Mouse (Mus musculus) sigmoid colon, adult 10 weeks (tissue): ENCODE measurements around the gene Grrp1. TPM values are rescaled to one million over a fixed set of nuclear protein-coding genes. Genes with fewer than 3 reads are reported as not detected.

Experiments used
- polyA plus RNA-seq: library from polyadenylated mRNA; stranded (reverse); fragments of 350-450 nt; fragmentation: Illumina TruSeq; extraction: RNeasy Lipid Tissue Mini Kit (QIAGEN cat#74804); gene quantifications from one replicate; pipeline ENCODE4 v1.2.3, GENCODE M21; 2014; ENCODE audit warnings: low read depth, low replicate concordance

Gene Grrp1
- not detected for polyA plus RNA-seq

DNA sequence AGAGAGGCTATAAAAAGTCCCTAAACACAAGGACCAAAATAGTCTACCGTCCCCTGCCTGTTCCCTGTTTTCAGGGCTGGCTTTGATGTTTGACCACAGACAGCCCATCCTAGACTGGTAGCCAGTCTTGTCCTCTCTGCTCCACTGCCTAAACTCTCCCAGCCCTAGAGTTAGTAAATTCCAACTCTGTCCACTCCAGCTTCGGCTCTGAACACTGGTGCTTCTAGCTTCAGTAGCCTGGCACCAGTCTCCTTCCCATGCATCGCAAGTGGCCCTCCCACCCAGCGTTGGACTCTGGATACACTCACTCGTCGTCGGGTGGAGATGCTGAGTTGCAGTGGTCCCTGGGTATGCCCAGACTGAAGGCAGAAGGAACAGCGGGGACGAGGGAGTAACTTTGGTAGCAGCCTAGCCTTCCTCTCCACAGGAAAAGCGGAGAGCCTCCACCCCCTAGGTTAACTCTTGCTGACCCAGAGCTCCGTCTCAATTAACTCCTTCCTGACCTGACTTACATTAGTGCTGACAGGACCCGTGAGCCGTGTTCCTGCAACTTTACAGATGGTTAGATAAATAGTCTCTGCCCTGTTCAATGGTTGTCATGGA lies at the start of gene Grrp1:
Grrp1 (minus strand) TSS at position 385 of the 603 bp plus-strand sequence.

DNA sequence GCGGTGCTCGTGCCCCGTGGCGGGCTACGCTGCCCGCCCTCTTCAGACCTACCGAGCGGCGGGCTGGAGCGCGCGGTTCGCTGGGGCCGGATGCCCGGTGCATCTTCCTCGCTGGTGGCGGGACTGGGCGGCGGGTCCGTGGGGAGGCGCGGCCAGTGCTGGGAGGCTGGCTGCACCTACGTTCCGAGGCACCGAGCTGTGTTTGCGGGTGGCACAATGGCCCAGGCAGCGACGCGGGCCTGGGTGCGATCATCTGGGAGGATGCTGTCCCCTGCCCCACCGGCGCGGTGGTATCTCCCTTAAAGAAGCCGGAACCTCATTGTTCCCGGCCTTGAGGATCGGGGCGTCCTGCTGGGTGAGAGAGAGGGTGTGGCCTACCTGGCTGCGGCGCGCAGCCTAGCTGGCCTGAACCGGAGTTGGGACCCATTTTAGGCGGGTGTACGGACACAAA lies 33.7 kb upstream of the Grrp1 start, which contains the start of gene Pdik1l:
Pdik1l (minus strand) TSS at position 321 of the 451 bp plus-strand sequence.

GRCm38 (mm10) chr4:134246719-134247258 lies 7.1 kb downstream of the Grrp1 start, which contains the start of gene Gm30191:
TSS of gene Gm30191 (plus strand) at chr4:134246935.

DNA sequence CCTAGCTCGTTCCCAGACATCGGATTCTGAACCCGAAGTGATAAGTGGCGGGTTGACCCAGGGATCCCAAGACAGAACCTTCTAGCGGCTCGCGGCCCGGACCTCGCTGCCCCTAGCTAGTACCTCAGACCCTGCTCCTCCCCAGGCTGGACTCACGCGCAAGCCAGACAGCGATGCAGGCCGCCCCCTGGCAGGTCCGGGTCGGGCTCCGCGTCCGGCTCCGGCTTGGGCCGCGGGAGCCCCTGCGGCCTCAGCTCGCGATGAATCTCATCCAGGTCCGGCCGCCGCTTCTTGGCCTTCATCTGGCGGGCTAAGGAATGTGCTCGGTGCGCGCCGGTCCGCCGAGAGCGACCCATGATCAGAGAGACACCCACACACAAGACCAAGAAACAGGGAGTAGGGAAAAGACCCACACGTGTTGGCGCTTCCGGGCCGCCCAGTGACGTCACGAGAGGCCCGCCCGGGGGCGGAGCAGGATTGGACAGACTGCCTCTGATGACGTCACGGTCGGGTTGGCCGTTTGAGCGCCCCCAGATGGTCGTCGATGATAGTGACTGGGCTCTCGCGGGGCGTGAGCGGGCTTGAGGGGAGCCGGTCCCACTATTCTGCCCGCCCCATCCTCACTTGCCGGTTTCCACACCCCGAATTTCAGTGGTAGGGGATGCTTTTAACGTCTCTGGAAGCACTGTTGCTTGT lies 8.6 kb downstream of the Grrp1 start, which contains the start of gene Zfp593:
Zfp593 (minus strand) TSS at position 445 of the 696 bp plus-strand sequence.

GRCm38 (mm10) chr4:134243516-134244250 lies 10.2 kb downstream of the Grrp1 start, which contains the start of gene E130218I03Rik:
TSS of gene E130218I03Rik (plus strand) at chr4:134243662.

GRCm38 (mm10) chr4:134238279-134238651 lies 15.6 kb downstream of the Grrp1 start, which contains the start of gene Cnksr1:
TSS of gene Cnksr1 (minus strand) at chr4:134238399.

DNA sequence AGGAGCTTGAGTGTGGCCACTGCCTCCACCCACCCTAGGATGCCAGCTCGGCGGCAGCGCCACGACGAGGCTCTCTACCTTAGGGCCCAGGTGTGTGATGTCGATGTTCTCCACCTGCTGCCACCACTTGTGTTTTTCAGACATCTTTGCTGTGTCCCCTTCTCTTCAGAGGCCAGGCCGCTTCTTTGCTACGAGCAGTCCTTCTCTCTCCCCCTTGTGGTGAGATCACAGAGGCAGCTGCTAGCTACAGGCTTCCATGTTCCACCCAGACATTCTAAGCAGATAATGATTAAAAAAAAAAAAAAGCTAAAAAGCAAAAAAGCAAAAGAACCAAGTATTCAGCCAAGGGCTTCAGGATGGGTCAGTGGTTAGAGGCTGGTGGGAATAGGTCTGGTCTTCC lies 26.7 kb downstream of the Grrp1 start, which contains the start of gene Catsper4:
Catsper4 (minus strand) TSS at position 190 of the 400 bp plus-strand sequence.

DNA sequence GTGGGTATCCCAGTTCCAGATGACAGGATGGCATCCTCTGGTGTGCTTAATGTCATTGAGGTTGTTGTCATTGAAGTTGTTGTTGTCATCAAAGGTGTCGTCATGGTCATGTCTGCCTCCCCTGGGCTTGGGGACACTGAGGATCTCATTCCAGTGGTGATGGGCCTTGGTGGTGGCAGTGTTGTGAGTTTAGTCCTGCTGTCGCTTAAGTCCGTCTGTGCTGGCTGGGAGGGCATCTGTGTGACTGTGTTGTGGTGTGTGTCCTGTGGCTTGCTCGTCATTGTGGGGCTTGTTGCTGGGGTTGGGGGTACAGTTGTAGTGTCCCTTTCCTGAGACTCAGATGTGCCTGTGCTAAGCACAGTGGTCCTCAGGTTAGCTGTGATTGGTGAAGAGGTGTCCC lies 51.0 kb downstream of the Grrp1 start, which contains the start of gene Gm7534:
Gm7534 (minus strand) TSS at position 101 of the 400 bp plus-strand sequence.

Other genes starting within 250 kb of the Grrp1 start
- not detected for gene Lin28a, start 235.3 kb downstream of the Grrp1 start, polyA plus RNA-seq
- not detected for gene Zfp683, start 200.3 kb downstream of the Grrp1 start, polyA plus RNA-seq
- gene Crybg2, start 193.3 kb downstream of the Grrp1 start, polyA plus RNA-seq = 4.6 TPM
- 83.4 TPM for gene Cd52, start 159.0 kb downstream of the Grrp1 start, polyA plus RNA-seq
- not detected for gene Ubxn11, start 151.5 kb downstream of the Grrp1 start, polyA plus RNA-seq
- gene Sh3bgrl3, start 125.3 kb downstream of the Grrp1 start, polyA plus RNA-seq = 3.5 TPM
- 5.8 TPM for gene Cep85, start 67.0 kb downstream of the Grrp1 start, polyA plus RNA-seq
- gene Gm7534, start 51.1 kb downstream of the Grrp1 start, polyA plus RNA-seq = not detected
- 0.54 TPM for gene Catsper4, start 26.7 kb downstream of the Grrp1 start, polyA plus RNA-seq
- gene Cnksr1, start 15.7 kb downstream of the Grrp1 start, polyA plus RNA-seq = 3.5 TPM
- gene E130218I03Rik, start 10.4 kb downstream of the Grrp1 start, polyA plus RNA-seq = not detected
- 0.28 TPM for gene Zfp593, start 8.5 kb downstream of the Grrp1 start, polyA plus RNA-seq
- gene Gm30191, start 7.2 kb downstream of the Grrp1 start, polyA plus RNA-seq = not detected
- gene Pdik1l, start 33.8 kb upstream of the Grrp1 start, polyA plus RNA-seq = 35.7 TPM
- not detected for gene Trim63, start 61.0 kb upstream of the Grrp1 start, polyA plus RNA-seq
- gene Slc30a2, start 89.1 kb upstream of the Grrp1 start, polyA plus RNA-seq = 0.13 TPM
- 0.09 TPM for gene Extl1, start 129.7 kb upstream of the Grrp1 start, polyA plus RNA-seq
- 22.4 TPM for gene Pafah2, start 142.2 kb upstream of the Grrp1 start, polyA plus RNA-seq
- 90.8 TPM for gene Stmn1, start 214.2 kb upstream of the Grrp1 start, polyA plus RNA-seq
- 1.5 TPM for gene Paqr7, start 242.6 kb upstream of the Grrp1 start, polyA plus RNA-seq